Mouse (Mus musculus): ENCODE results near the gene Prpf6. TPM values are rescaled to one million over a fixed set of nuclear protein-coding genes. Genes with fewer than 3 reads are reported as not detected.

Prpf6 gene
- total RNA-seq, 2 experiments from 2014 or later = 57.2 to 57.3 TPM

GRCm38 (mm10) chr2:181692304-181692703 is 100.6 kb downstream of the Prpf6 start:
- DNase-seq (ENCODE audit: low spot score in 2 of 2) = no peak
- Histone ChIP-seq H3K4me3 (no peak overlapping the region), H3K27ac (no peak overlapping the region)
- no peak for TF ChIP-seq CTCF (conservative IDR thresholded peaks at IDR 0.05)

GRCm38 (mm10) chr2:181693339-181694280 is 101.9 kb downstream of the Prpf6 start, which contains the start of gene Rgs19:
Rgs19 (minus strand) TSS chr2:181693977.
- Histone ChIP-seq H3K27ac (peak within 1 kb of the TSS; percentile 85), H3K4me3 (peak within 1 kb of the TSS; percentile 85)
- peak; percentile 69 to 73 for DNase-seq (ENCODE audit: low spot score in 2 of 2)
- peak; percentile 25; the same call in 1 of the 2 replicates for TF ChIP-seq CTCF (conservative IDR thresholded peaks at IDR 0.05)

- Histone ChIP-seq H3K27ac (peak overlapping the region; percentile 85; the same call in 1 of the 2 replicates), H3K4me3 (no peak overlapping the region; the same call in 1 of the 2 replicates)
- no peak for TF ChIP-seq CTCF (conservative IDR thresholded peaks at IDR 0.05)
- DNase-seq (ENCODE audit: low spot score in 2 of 2) = no peak
These were observed 102.9 kb downstream of the Prpf6 start for GRCm38 (mm10) chr2:181694581-181694980.

GRCm38 (mm10) chr2:181695776-181696175 is 104.1 kb downstream of the Prpf6 start:
- DNase-seq (ENCODE audit: low spot score in 2 of 2) = no peak
- no peak for TF ChIP-seq CTCF (conservative IDR thresholded peaks at IDR 0.05)

GRCm38 (mm10) chr2:181696801-181697420 is 105.2 kb downstream of the Prpf6 start:
- no peak for TF ChIP-seq CTCF (conservative IDR thresholded peaks at IDR 0.05)
- DNase-seq (ENCODE audit: low spot score in 2 of 2) = no peak
- Histone ChIP-seq H3K27ac (no peak overlapping the region), H3K4me3 (no peak overlapping the region)

More at GRCm38 (mm10) chr2:181695776-181696175, 104.1 kb downstream of the Prpf6 start:
- no peak overlapping the region for H3K27ac ChIP-seq
- H3K4me3 ChIP-seq = no peak overlapping the region

- Histone ChIP-seq H3K27ac (no peak within 1 kb of the TSS), H3K4me3 (no peak within 1 kb of the TSS)
- TF ChIP-seq CTCF (conservative IDR thresholded peaks at IDR 0.05) = no peak
- DNase-seq (ENCODE audit: low spot score in 2 of 2) = no peak
These were observed 106.6 kb downstream of the Prpf6 start, which contains the start of gene Lkaaear1 for GRCm38 (mm10) chr2:181698241-181698640. Lkaaear1 (minus strand) TSS chr2:181698442.

Small RNA genes within 50 kb of the gene (microRNA-seq; reads per million reads assigned to microRNA genes)
- gene Mir7006 = 0 reads per million in 2 experiments

Other genes with a start within 250 kb of the Prpf6 start
- gene Zgpat, start 226.9 kb upstream of the Prpf6 start, total RNA-seq (2021) = 10 to 100 TPM; 78.3 to 80.7 TPM
- gene Arfrp1, start 226.5 kb upstream of the Prpf6 start, total RNA-seq (2021) = 10 to 100 TPM; 43.2 to 50.1 TPM
- 10 to 100 TPM; 35.2 to 49.5 TPM for gene Lime1, start 211.8 kb upstream of the Prpf6 start, total RNA-seq (2021)
- 1 to 10 TPM; 5.8 to 8.3 TPM for gene Zbtb46, start 132.4 kb upstream of the Prpf6 start, total RNA-seq (2021)
- not detected for gene Abhd16b, start 98.7 kb upstream of the Prpf6 start, total RNA-seq (2021)
- gene Tpd52l2, start 94.7 kb upstream of the Prpf6 start, total RNA-seq (2021) = 10 to 100 TPM; 74.7 to 75.2 TPM
- 100 to 1,000 TPM; 259 to 279 TPM for gene Dnajc5, start 71.4 kb upstream of the Prpf6 start, total RNA-seq (2021)
- 10 to 100 TPM; 68.2 to 73.8 TPM for gene Uckl1, start 7.0 kb upstream of the Prpf6 start, total RNA-seq (2021)
- gene Zfp512b, start 935 bp downstream of the Prpf6 start, total RNA-seq (2021) = 100 to 1,000 TPM; 102 to 103 TPM
- gene Samd10, start 7.3 kb downstream of the Prpf6 start, total RNA-seq (2021) = 10 to 100 TPM; 11.9 to 12.2 TPM
- 1 to 10 TPM in 1 of 2 experiments, under 1 TPM in 1; 0.83 to 1.4 TPM for gene Gm29797, start 65.2 kb downstream of the Prpf6 start, total RNA-seq (2021)
- gene Sox18, start 79.8 kb downstream of the Prpf6 start, total RNA-seq (2021) = 10 to 100 TPM; 11.6 to 14.1 TPM
- gene Tcea2, start 88.4 kb downstream of the Prpf6 start, total RNA-seq (2021) = 10 to 100 TPM; 54.7 to 60.0 TPM
- gene Rgs19, start 102.1 kb downstream of the Prpf6 start, total RNA-seq (2021) = 10 to 100 TPM; 41.8 to 43.4 TPM
- not detected for gene Lkaaear1, start 106.6 kb downstream of the Prpf6 start, total RNA-seq (2021)
- gene Oprl1, start 123.1 kb downstream of the Prpf6 start, total RNA-seq (2021) = 10 to 100 TPM; 44.8 to 45.0 TPM
- 10 to 100 TPM; 32.3 to 34.0 TPM for gene Myt1, start 171.5 kb downstream of the Prpf6 start, total RNA-seq (2021)
- gene Pcmtd2, start 246.0 kb downstream of the Prpf6 start, total RNA-seq (2021) = 10 to 100 TPM; 86.2 to 87.0 TPM

Data from layer of hippocampus, adult 2 months (tissue).